Mouse (Mus musculus) midbrain, embryonic 15.5 days (tissue): ENCODE results near the gene Cox15. TPM values are rescaled to one million over a fixed set of nuclear protein-coding genes. Genes with fewer than 3 reads are reported as not detected.

Experiments
- ATAC-seq: fragments of 200-750 bp; cut with Nextera tagmentation; replicated peaks from 2 replicates; pipeline ENCODE4 v1.8.0; 2017; ENCODE audit warnings: moderate TSS enrichment
- H3K27ac ChIP-seq: fragments of 300-500 bp; sonication (generic); 2 replicates; pipeline ENCODE4 v1.5.1; 2015; ENCODE audit warnings: mild to moderate bottlenecking, inconsistent platforms
- H3K27me3 ChIP-seq: fragments of 300-500 bp; sonication (generic); replicated peaks from 2 replicates; pipeline ENCODE4 v1.6.1; 2015; ENCODE audit warnings: inconsistent platforms
- H3K36me3 ChIP-seq: fragments of 300-500 bp; sonication (generic); replicated peaks from 2 replicates; pipeline ENCODE4 v1.6.1; 2015; ENCODE audit warnings: inconsistent platforms
- H3K4me1 ChIP-seq: fragments of 300-500 bp; sonication (generic); 2 replicates; pipeline ENCODE4 v1.6.1; 2015; ENCODE audit warnings: inconsistent platforms
- H3K4me2 ChIP-seq: fragments of 300-500 bp; sonication (generic); 2 replicates; pipeline ENCODE4 v1.6.1; 2015; ENCODE audit warnings: inconsistent platforms, mild to moderate bottlenecking, moderate library complexity
- H3K4me3 ChIP-seq: fragments of 300-500 bp; sonication (generic); 2 replicates; pipeline ENCODE4 v1.5.1; 2015; ENCODE audit warnings: mild to moderate bottlenecking, inconsistent platforms
- H3K9ac ChIP-seq: fragments of 300-500 bp; sonication (generic); 2 replicates; pipeline ENCODE4 v1.6.1; 2015; ENCODE audit warnings: mild to moderate bottlenecking, inconsistent platforms
- H3K9me3 ChIP-seq: fragments of 300-500 bp; sonication (generic); 2 replicates; pipeline ENCODE4 v1.6.1; 2016; ENCODE audit warnings: inconsistent platforms
- WGBS: fragments of 180-500 bp; shearing (Covaris S2); methylation state at CpG from one replicate; pipeline ENCODE4 v1.1.7; 2015; ENCODE audit warnings: mixed read lengths; 5-methylcytosine and 5-hydroxymethylcytosine counted together
- polyA plus RNA-seq: library from polyadenylated mRNA; unstranded; fragments of >200 nt; fragmentation: Nextera tagmentation; extraction: Ambion mirVana; gene quantifications from 2 replicates; pipeline ENCODE4 v1.2.1, GENCODE M21; 2015

Gene Cox15
- polyA plus RNA-seq, 1 experiment from 2014 or later = 14.2 TPM

DNA sequence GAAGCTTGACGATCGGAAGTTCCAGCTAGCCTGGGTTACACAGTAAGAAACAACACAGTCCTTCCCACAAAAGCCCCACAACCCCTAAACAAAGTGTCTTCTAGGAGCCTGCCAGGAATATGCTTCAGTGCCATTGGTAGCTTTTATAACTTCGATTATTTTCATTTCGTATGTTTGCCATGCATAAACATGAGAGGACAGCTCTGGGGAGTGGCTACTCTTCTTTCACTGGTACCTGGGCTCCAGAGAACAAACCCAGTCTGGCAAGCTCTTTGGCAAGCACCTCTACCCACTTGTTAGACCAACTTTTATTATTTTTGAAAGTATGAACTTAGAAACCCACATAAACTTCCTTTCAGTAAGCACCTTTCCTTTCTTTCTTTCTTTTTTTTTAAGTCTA is 23.8 kb upstream of the Cox15 start:
- no peaks in the 10 kb centered on the region for H3K36me3 ChIP-seq
- ATAC-seq = no peak
- H3K4me2 ChIP-seq = no peak overlapping the region
- no peak overlapping the region for H3K9ac ChIP-seq
- WGBS = 86% methylated on average over 4 of the region's 4 CpGs
- no peaks in the 10 kb centered on the region for H3K9me3 ChIP-seq
- H3K27ac ChIP-seq = no peak overlapping the region
- no peaks in the 10 kb centered on the region for H3K4me1 ChIP-seq
- no peaks in the 10 kb centered on the region for H3K27me3 ChIP-seq
- H3K4me3 ChIP-seq = no peak overlapping the region

DNA sequence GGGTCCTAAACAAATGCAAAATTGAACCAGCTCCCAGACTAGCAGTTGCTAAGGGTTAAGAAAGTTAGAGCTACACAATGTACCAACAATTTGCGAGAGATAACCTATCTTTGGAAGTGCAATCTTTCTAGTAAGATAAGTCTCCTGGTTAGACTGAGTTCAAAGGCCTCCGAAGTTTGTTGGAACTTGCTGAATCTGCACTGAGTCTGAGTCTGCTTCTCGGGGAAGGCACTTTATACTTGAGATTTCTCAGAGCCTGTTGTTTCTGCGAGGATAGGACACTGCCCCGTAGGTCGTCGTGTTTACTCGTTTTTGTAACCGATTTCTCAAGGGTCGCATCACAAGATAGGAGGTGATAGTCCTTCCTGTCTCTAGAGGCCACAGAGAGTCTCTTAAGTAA is 22.6 kb upstream of the Cox15 start:
- H3K9ac ChIP-seq = no peak overlapping the region
- H3K36me3 ChIP-seq = no peaks in the 10 kb centered on the region
- ATAC-seq = no peak
- H3K4me1 ChIP-seq = no peaks in the 10 kb centered on the region
- H3K4me2 ChIP-seq = no peak overlapping the region
- no peak overlapping the region for H3K4me3 ChIP-seq
- no peaks in the 10 kb centered on the region for H3K9me3 ChIP-seq
- H3K27me3 ChIP-seq = no peaks in the 10 kb centered on the region
- no peak overlapping the region for H3K27ac ChIP-seq
- 86% methylated on average over 10 of the region's 10 CpGs for WGBS

DNA sequence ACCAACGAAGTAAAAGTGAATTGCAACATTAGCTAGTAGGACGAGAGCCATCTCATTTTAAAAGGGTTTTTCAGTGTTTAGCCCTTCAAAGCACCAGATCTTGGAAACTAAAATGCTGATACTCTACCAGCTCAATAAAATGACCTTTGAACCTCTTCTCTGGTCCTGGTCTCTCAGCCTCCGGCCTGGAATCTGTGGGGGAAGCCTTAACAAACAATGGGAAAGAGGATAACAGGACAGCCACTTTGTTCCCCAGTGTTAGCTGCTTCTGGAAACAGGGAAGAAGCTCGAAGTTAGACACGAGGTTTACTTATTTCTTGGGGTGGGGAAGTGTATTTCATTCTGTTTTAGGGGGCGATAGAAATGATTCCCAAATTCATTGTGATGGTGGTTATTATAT is 19.5 kb upstream of the Cox15 start:
- Histone ChIP-seq H3K9me3 (no peaks in the 10 kb centered on the region), H3K27me3 (no peaks in the 10 kb centered on the region), H3K9ac (no peak overlapping the region), H3K4me1 (no peaks in the 10 kb centered on the region), H3K4me3 (no peak overlapping the region), H3K27ac (no peak overlapping the region), H3K36me3 (no peaks in the 10 kb centered on the region), H3K4me2 (no peak overlapping the region)
- no peak for ATAC-seq
- WGBS = 43% methylated on average over 6 of the region's 6 CpGs

DNA sequence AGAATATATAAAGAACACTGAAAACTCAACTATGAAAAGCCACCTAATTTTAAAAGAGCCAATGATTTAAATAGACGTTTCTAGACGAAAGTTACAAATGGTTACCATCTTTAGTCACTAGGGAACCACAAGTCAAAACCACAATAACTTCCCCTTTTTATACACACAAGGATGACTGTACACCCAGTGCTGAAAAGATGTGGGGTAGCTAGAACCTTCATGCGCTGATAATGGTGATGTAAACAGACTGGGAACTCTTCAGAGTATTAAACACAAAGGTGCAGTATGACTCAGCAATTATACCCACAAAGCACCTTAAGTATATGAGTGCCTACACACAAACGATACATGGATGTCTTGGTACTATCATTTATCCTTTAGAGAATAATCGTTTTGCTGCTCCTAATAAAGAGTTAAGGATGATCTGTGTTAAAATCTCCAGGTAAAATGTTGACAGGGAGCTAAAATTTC is 18.7 kb upstream of the Cox15 start:
- H3K9ac ChIP-seq = no peak overlapping the region
- H3K27ac ChIP-seq = no peak overlapping the region
- WGBS = 91% methylated on average over 5 of the region's 5 CpGs
- no peak for ATAC-seq
- no peak overlapping the region for H3K4me2 ChIP-seq
- H3K9me3 ChIP-seq = no peaks in the 10 kb centered on the region
- no peak overlapping the region for H3K4me3 ChIP-seq
- no peaks in the 10 kb centered on the region for H3K4me1 ChIP-seq
- H3K36me3 ChIP-seq = no peaks in the 10 kb centered on the region
- H3K27me3 ChIP-seq = no peaks in the 10 kb centered on the region

DNA sequence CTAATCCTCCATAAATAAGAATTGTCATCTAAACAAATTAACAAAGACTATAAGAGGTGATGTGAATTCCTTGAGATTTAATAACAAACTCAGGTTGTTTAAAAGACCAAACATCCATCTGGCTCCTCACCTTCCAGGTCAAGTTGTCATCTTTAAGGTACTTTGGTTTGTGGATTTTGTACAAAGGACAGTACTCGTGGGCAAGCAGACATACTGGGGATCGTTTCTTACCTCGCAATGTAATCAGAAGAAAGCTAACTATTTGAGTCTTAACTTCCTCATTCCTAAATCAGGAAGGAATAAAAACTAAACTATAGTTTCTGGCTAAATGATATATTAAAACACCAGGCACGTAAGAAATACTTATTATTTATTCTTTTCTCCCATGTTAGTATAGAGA is 17.8 kb upstream of the Cox15 start:
- H3K4me2 ChIP-seq = no peak overlapping the region
- no peak overlapping the region for H3K4me3 ChIP-seq
- no peaks in the 10 kb centered on the region for H3K27me3 ChIP-seq
- no peaks in the 10 kb centered on the region for H3K36me3 ChIP-seq
- 94% methylated on average over 4 of the region's 4 CpGs for WGBS
- ATAC-seq = no peak
- H3K4me1 ChIP-seq = no peaks in the 10 kb centered on the region
- H3K9ac ChIP-seq = no peak overlapping the region
- H3K9me3 ChIP-seq = no peaks in the 10 kb centered on the region
- no peak overlapping the region for H3K27ac ChIP-seq

DNA sequence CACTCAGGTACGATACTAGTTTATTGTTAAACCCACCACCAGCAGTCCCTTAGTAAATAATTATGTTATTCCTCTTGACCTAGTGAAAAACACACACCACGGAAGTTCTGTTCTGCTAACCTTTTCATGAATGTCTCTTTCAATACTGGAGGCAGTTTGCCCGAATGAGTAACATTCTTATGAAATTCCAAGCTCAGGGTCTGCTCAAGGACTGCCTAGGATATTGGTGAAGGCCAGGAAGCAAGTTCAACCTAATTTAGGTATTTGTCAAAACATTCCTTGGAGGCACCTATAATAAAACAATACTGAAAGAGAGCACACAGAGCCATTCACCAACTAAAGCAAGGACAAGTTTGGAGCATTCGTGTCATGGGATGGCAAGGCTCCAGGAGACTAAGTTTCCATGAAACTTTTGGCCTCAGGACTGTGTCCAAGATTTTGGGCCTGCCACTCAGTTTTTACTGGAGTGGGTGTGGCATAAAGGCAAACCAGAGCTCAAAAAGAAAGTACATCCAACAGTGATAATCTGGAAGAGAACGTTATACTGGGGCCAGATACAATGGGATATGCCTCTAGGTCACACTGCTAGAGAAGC is 16.7 kb upstream of the Cox15 start:
- no peak overlapping the region for H3K27ac ChIP-seq
- no peaks in the 10 kb centered on the region for H3K36me3 ChIP-seq
- H3K9me3 ChIP-seq = no peaks in the 10 kb centered on the region
- no peak for ATAC-seq
- WGBS = 83% methylated on average over 5 of the region's 5 CpGs
- H3K4me2 ChIP-seq = no peak overlapping the region
- no peak overlapping the region for H3K4me3 ChIP-seq
- H3K9ac ChIP-seq = no peak overlapping the region
- H3K4me1 ChIP-seq = no peaks in the 10 kb centered on the region
- H3K27me3 ChIP-seq = no peaks in the 10 kb centered on the region

DNA sequence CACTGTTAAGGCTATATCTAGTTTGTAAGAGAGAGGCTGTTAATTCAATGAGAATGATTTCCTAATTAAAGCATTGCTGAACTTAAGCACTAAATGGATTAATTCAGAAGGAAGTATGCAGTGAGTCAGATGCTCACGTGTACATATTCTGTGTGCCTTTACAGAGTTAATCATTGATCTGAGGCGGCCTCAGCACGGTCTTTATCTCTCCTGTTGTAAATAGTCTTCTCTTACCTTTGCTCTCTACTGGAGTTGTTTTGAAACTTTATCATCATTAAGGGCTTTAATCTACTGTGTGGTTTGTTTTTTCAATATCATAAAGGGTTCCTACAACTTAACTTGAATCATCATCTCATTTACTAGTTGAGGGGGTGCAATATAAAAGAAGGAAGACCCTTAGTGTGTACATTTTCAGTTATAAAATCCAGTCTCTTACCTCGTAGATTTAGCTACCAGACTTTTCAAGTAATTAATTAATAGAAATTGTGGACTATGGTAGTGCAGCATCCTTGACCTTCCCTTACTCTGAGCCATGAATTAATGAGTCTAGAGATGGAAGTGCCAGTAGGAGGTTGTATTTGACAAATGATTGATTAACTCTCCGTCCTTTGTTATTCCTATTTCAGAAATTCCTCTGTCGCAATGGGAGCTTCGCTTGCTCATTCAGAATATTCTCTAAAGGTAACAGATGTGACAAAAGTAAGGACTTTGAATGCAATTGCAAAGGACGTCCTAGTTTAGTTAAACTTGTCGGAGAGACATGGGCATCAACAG is 14.9 kb upstream of the Cox15 start:
- no peak overlapping the region for H3K27ac ChIP-seq
- no peaks in the 10 kb centered on the region for H3K27me3 ChIP-seq
- no peak for ATAC-seq
- H3K4me3 ChIP-seq = no peak overlapping the region
- 85% methylated on average over 9 of the region's 9 CpGs for WGBS
- no peak overlapping the region for H3K4me2 ChIP-seq
- no peaks in the 10 kb centered on the region for H3K9me3 ChIP-seq
- no peak overlapping the region for H3K9ac ChIP-seq
- no peaks in the 10 kb centered on the region for H3K36me3 ChIP-seq
- H3K4me1 ChIP-seq = no peaks in the 10 kb centered on the region

DNA sequence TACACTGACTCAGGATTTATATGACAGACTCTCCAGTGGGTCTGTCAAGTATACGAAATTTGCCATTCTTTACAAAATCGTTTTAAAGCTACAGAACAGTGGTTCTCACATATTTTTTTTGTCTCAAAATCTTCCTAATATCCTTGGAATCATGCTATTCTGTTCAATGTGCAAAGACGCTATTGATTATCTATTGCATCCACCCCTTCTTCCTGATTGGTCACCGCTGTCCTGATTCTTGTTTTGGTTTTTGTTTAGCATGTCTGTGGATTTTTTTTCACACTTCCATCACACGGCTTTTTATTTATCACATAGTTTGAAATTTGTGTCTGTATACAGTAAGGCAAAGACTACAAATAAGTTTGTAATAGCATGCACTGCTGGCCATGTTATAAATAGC is 13.7 kb upstream of the Cox15 start:
- Histone ChIP-seq H3K27me3 (no peaks in the 10 kb centered on the region), H3K9ac (no peak overlapping the region), H3K4me2 (no peak overlapping the region), H3K4me3 (no peak overlapping the region), H3K9me3 (no peaks in the 10 kb centered on the region), H3K4me1 (no peaks in the 10 kb centered on the region), H3K27ac (no peak overlapping the region), H3K36me3 (no peaks in the 10 kb centered on the region)
- WGBS = 91% methylated on average over 5 of the region's 5 CpGs
- no peak for ATAC-seq

DNA sequence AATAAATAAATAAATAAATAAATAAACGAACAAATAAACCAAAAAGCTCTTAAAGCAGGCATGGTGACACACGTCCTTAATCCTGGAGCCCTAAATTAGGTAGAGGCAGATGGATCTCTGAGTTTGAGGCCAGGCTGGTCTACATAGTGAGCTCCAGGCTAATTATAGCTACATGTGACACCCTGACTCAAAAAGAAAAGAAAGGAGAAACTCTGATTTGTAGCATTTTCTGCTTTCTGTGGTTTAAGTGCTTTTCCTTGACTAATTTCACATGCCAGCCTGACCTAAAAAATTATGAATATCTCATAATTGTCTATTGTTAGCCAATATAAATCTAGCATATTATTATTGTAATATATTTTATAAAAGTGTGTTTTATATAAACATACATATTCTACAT is 9.6 kb upstream of the Cox15 start:
- WGBS = 72% methylated on average over 2 of the region's 2 CpGs
- no peaks in the 10 kb centered on the region for H3K4me1 ChIP-seq
- ATAC-seq = no peak
- H3K27me3 ChIP-seq = no peaks in the 10 kb centered on the region
- H3K36me3 ChIP-seq = no peaks in the 10 kb centered on the region
- H3K9me3 ChIP-seq = no peaks in the 10 kb centered on the region
- no peak overlapping the region for H3K27ac ChIP-seq
- H3K9ac ChIP-seq = no peak overlapping the region
- no peak overlapping the region for H3K4me2 ChIP-seq
- H3K4me3 ChIP-seq = no peak overlapping the region

DNA sequence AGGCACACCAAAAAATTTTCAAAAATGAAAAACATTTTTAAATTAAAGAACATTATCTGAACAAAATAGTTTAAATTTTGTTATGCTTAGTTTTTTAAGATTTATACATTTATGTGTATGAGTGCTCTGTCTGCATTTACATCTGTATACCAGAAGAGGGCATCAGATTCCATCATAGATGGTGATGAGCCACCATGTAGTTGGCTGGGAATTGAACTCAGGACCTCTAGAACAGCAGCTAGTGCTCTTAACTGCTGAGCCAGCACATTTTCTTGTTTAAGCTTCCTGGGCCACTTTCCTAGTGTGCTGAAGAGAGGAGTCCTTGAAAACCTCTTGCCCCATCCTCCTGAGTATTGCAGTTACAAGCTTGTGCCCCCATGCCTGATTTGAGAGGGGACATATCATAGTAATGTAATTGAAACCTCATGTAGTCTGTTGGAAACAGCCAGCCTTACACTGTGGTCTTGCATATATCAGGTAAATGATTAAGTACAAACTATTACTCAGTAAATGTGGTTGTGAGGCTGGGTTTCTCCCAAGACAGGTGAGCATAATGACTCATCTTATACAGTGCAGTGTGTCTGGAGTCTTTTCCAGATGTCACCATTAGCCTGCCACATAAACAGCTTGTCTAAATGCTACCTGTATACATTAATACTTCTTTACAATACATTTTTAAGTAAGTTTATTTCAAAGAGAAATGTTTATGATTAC is 8.9 kb upstream of the Cox15 start:
- Histone ChIP-seq H3K27ac (no peak overlapping the region), H3K4me3 (no peak overlapping the region), H3K27me3 (no peaks in the 10 kb centered on the region), H3K4me2 (no peak overlapping the region), H3K9ac (no peak overlapping the region), H3K4me1 (no peaks in the 10 kb centered on the region), H3K9me3 (no peaks in the 10 kb centered on the region), H3K36me3 (no peaks in the 10 kb centered on the region)
- no peak for ATAC-seq

DNA sequence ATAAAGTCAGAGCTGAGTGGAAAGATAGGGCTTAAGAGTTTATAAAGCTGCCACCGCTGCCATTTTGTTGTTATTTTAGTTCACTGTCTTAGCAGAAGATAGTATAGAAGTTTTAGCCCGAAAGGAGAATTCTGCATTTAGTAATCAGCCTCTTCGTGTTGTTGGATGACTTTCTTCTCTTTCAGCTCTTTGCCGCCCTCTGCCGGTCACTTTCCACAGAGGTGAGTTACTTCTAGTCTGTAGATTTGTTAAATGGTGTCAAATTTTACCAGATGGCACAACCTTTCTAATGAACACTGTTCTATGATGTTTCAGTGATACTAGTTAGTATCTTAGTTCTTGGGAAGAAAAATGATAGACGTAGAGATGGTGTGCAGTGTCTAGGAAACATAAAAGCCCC is 7.7 kb upstream of the Cox15 start:
- no peaks in the 10 kb centered on the region for H3K27me3 ChIP-seq
- no peaks in the 10 kb centered on the region for H3K9me3 ChIP-seq
- no peak overlapping the region for H3K9ac ChIP-seq
- no peak overlapping the region for H3K4me2 ChIP-seq
- no peaks in the 10 kb centered on the region for H3K36me3 ChIP-seq
- ATAC-seq = no peak
- H3K27ac ChIP-seq = no peak overlapping the region
- 20% methylated on average over 6 of the region's 6 CpGs for WGBS
- no peaks in the 10 kb centered on the region for H3K4me1 ChIP-seq
- H3K4me3 ChIP-seq = no peak overlapping the region

DNA sequence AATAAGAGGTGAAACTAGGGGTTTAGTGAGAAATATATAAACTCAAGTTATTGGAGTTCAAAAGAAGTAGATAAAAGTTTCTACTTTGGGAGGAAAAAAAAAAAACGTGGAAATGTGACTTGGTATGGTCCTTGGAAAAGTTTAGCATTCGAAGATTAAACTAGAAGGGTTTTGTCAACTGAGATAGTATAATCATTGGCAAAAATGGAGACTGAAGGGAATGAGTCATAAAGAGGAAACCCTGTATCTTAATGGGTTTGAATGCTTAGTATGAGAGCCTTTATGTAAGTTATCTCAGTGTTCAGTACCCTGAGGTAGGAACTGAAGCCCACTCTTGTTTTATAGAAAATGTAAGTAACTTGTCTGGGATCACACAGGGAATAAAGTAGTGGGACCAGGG is 2.1 kb upstream of the Cox15 start:
- H3K9ac ChIP-seq = no peak overlapping the region
- no peak for ATAC-seq
- H3K4me1 ChIP-seq = peaks cover 17% of the 10 kb centered on the region
- H3K27ac ChIP-seq = no peak overlapping the region
- H3K4me3 ChIP-seq = no peak overlapping the region
- no peak overlapping the region for H3K4me2 ChIP-seq
- 87% methylated on average over 2 of the region's 2 CpGs for WGBS
- H3K27me3 ChIP-seq = no peaks in the 10 kb centered on the region
- H3K9me3 ChIP-seq = no peaks in the 10 kb centered on the region
- peaks cover 2% of the 10 kb centered on the region; the same call in 1 of the 2 replicates for H3K36me3 ChIP-seq
